Mouse (Mus musculus) heart, embryonic 14.5 days (tissue): Measurements from ENCODE around the gene Acot7. TPM values are rescaled to one million over a fixed set of nuclear protein-coding genes. Genes with fewer than 3 reads are reported as not detected.

Source experiments
- ATAC-seq: fragments of 200-750 bp; cut with Nextera tagmentation; 2 replicates; pipeline ENCODE4 v1.8.0; 2017; ENCODE audit warnings: low read depth, moderate TSS enrichment; ENCODE audit not compliant: insufficient number of reproducible peaks, insufficient read depth, low FRiP score
- H3K27ac ChIP-seq, 2 experiments: fragments of 200-500 bp in 1 of 2; fragments of 300-500 bp in 1 of 2; sonication (generic) in 1 of 2; replicated peaks in 1 of 2; 2 replicates each; pipeline ENCODE4 v1.5.1; 2012 to 2014; ENCODE audit warnings: low read depth in 2 of 2, low read length in 2 of 2, control low read depth in 1 of 2, mild to moderate bottlenecking in 1 of 2, mixed read lengths in 1 of 2; ENCODE audit not compliant: control insufficient read depth in 1 of 2, insufficient read depth in 1 of 2
- H3K27me3 ChIP-seq: fragments of 300-500 bp; sonication (generic); 2 replicates; pipeline ENCODE4 v1.6.1; 2014; ENCODE audit warnings: mild to moderate bottlenecking, low read length, control low read depth; ENCODE audit not compliant: control insufficient read depth, insufficient read depth
- H3K36me3 ChIP-seq: fragments of 300-500 bp; sonication (generic); 2 replicates; pipeline ENCODE4 v1.6.1; 2014; ENCODE audit warnings: mild to moderate bottlenecking, control low read depth, low read length, mixed read lengths; ENCODE audit not compliant: control insufficient read depth, insufficient read depth
- H3K4me1 ChIP-seq, 2 experiments: fragments of 200-500 bp in 1 of 2; fragments of 300-500 bp in 1 of 2; sonication (generic) in 1 of 2; 2 replicates each; pipeline ENCODE4 v1.6.1; 2012 to 2014; ENCODE audit warnings: low read length in 2 of 2, control low read depth in 1 of 2, mixed read lengths in 1 of 2; ENCODE audit not compliant: control insufficient read depth in 2 of 2, insufficient read depth in 2 of 2
- H3K4me2 ChIP-seq: fragments of 300-500 bp; sonication (generic); 2 replicates; pipeline ENCODE4 v1.6.1; 2014; ENCODE audit warnings: mild to moderate bottlenecking, low read length
- H3K4me3 ChIP-seq, 2 experiments: fragments of 200-500 bp in 1 of 2; fragments of 300-500 bp in 1 of 2; sonication (generic) in 1 of 2; 2 replicates each; pipeline ENCODE4 v1.5.1; 2012 to 2014; ENCODE audit warnings: low read length in 2 of 2, mild to moderate bottlenecking in 2 of 2, control low read depth in 1 of 2, low read depth in 1 of 2, moderate library complexity in 1 of 2; ENCODE audit not compliant: control insufficient read depth in 1 of 2, insufficient read depth in 1 of 2
- H3K9ac ChIP-seq: fragments of 300-500 bp; sonication (generic); 2 replicates; pipeline ENCODE4 v1.6.1; 2014; ENCODE audit warnings: mild to moderate bottlenecking, low read length
- H3K9me3 ChIP-seq: fragments of 300-500 bp; sonication (generic); 2 replicates; pipeline ENCODE4 v1.6.1; 2016; ENCODE audit warnings: low read length, control low read depth; ENCODE audit not compliant: control insufficient read depth
- WGBS: fragments of 180-500 bp; shearing (Covaris S2); extraction: QIAGEN DNeasy Blood & Tissue Kit; methylation state at CpG from one replicate; pipeline ENCODE4 v1.1.7; 2014; 5-methylcytosine and 5-hydroxymethylcytosine counted together
- polyA plus RNA-seq: library from polyadenylated mRNA; unstranded; fragments of >200 nt; fragmentation: Nextera tagmentation; extraction: Ambion mirVana; gene quantifications from 2 replicates; pipeline ENCODE4 v1.2.1, GENCODE M21; 2014

Acot7 gene
- polyA plus RNA-seq, 1 experiment from 2014 or later = 72.9 TPM

DNA sequence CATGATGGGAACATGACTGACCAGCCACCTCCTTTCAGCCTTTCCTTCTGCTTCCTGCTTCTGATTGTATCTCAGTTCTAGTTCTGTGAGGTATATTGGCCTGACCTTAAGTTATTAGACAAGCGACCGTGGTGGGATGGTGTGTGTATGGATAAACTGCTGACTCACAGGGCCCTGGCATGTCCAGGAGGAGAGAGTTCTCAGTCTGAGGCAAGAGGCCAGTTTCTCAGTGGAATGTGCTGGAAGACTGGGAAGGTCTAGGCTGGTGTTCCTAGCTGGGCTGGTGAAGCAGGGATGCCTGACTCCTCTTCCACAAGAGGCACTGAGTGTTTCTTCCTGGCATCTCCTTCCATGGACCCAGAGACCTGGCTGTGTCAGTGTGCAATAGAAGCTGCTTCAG, 15.2 kb upstream of the Acot7 start:
- Histone ChIP-seq H3K4me1 (peaks cover 2 to 11% of the 10 kb centered on the region in 2 experiments; a peak in 3 of 4 replicates), H3K36me3 (no peaks in the 10 kb centered on the region), H3K9me3 (no peaks in the 10 kb centered on the region), H3K4me3 (no peak overlapping the region), H3K9ac (no peak overlapping the region), H3K27me3 (peaks cover 52% of the 10 kb centered on the region), H3K27ac (no peak overlapping the region), H3K4me2 (no peak overlapping the region)
- no peak for ATAC-seq
- 83% methylated on average over 2 of the region's 2 CpGs for WGBS

DNA sequence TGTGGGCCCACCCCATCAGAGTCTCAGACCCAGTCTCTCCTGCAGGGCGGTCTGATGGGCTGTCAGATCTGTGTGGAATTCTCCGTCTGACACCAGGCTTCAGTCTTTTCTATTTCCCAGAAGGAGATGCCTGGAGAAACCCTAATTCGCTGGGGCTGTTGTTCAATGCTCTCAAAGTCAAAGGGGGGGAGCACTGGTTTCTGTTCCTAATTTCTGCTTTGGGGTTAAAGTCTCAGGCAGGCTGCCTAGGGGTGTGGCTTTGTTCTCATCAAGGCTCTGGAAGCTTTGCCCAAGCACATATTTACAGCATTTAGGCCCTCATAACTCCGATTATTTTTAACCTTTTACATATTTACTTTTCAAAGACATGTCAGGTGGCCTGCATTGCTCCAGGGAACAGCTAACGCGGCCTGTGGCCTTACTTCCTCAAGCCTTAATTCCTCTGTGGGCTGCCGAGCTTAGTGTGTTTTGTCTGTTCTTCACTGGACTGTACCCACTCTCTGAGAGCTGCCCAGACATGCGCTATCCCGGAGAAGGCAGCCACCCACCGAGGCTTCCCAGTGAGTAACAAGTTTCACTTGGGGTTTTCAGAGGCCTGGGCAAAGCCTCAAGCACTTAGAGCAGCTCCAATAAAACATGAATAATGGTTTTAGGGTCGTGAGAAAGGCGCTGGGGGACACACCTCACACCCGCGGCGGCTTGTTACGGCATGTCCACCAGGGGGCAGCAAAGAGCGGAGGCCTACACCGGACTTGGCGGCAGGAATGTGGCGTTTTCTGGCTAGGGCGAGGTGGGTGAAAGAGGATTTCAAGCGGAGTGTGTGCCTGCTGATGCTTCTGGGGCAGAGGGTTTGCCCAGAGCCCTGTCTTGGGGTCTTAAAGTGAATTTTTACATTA, 12.7 kb upstream of the Acot7 start:
- Histone ChIP-seq H3K4me2 (0 out of 2 replicates have a peak overlapping the region, but pooled peaks have one; percentile 18), H3K27me3 (peaks cover 26% of the 10 kb centered on the region), H3K4me1 (no peaks in the 10 kb centered on the region), H3K9me3 (no peaks in the 10 kb centered on the region), H3K36me3 (no peaks in the 10 kb centered on the region), H3K27ac (no peak overlapping the region), H3K9ac (no peak overlapping the region), H3K4me3 (no peak overlapping the region)
- WGBS = 26% methylated on average over 22 of the region's 22 CpGs
- no peak for ATAC-seq

DNA sequence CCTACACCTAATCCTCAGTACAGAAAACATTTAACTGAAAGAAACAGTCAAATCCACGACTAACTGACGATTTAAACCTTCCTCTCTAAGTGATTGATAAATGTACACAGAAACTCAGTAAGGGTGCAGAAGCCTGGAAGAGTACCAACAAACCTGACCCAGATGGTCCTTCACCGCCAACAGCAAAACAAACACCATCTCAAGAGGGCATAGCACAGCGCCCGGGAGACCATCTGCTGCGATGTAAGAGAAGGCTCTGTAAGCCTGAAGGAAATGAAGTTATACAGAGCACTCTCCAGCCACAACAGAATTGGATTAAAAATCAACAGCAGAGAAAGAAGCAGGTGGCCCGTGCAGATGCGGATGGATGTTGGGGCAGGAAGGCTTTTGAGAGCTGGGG, 9.9 kb upstream of the Acot7 start:
- H3K36me3 ChIP-seq = no peaks in the 10 kb centered on the region
- H3K9me3 ChIP-seq = 0 out of 2 replicates have a peak, but pooled peaks cover 2% of the 10 kb centered on the region
- no peaks in the 10 kb centered on the region for H3K4me1 ChIP-seq
- no peak for ATAC-seq
- H3K4me3 ChIP-seq = no peak overlapping the region
- H3K9ac ChIP-seq = no peak overlapping the region
- 77% methylated on average over 8 of the region's 8 CpGs for WGBS
- H3K27ac ChIP-seq = no peak overlapping the region
- no peaks in the 10 kb centered on the region; the same call in none of the 2 replicates for H3K27me3 ChIP-seq
- no peak overlapping the region for H3K4me2 ChIP-seq

DNA sequence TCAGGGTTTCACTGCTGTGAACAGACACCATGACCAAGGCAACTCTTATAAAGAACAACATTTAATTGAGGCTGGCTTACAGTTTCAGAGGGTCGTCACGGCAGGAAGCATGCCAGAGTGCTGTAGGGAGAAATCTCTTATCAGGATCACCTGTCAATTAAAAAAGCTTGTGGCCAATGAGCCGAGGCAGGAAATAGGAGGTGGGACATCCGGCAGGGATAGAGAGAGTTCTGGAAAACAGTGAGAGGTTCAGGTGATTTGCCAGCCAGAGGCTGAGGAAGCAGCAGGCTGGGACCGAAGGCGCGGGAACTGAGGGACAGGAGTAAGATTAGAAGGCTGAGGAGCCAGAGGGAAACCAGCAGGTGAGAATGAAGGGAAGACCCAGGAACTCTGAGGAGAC, 8.8 kb upstream of the Acot7 start:
- ATAC-seq = no peak
- Histone ChIP-seq H3K4me1 (no peaks in the 10 kb centered on the region), H3K9ac (no peak overlapping the region), H3K36me3 (no peaks in the 10 kb centered on the region), H3K27ac (no peak overlapping the region), H3K4me3 (no peak overlapping the region), H3K27me3 (no peaks in the 10 kb centered on the region; the same call in 1 of the 2 replicates), H3K4me2 (no peak overlapping the region), H3K9me3 (0 out of 2 replicates have a peak, but pooled peaks cover 2% of the 10 kb centered on the region)
- WGBS = 68% methylated on average over 7 of the region's 7 CpGs

DNA sequence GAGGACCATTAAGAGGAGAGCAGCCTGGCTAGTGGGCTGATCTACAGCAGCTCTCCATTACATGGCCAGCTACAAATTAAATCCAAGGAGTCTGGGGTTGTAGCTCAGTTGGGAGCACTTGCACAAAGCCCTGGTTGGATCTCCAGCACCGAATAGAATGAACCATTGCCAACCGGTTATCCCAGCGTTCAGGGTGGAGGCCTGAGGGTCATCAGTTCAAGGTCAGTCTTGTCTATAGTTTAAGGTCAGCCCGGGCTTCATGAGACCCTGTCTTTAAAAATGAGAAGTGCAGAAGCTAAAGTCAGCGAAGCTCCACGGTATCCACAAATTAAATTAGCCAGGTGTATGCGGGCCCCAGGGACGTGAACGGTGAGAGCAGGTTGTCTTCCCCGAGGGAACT, 7.6 kb upstream of the Acot7 start:
- Histone ChIP-seq H3K9ac (no peak overlapping the region), H3K27me3 (no peaks in the 10 kb centered on the region), H3K4me1 (no peaks in the 10 kb centered on the region), H3K27ac (no peak overlapping the region), H3K4me2 (no peak overlapping the region), H3K9me3 (0 out of 2 replicates have a peak, but pooled peaks cover 2% of the 10 kb centered on the region), H3K4me3 (no peak overlapping the region), H3K36me3 (no peaks in the 10 kb centered on the region)
- no peak for ATAC-seq
- 78% methylated on average over 10 of the region's 10 CpGs for WGBS

DNA sequence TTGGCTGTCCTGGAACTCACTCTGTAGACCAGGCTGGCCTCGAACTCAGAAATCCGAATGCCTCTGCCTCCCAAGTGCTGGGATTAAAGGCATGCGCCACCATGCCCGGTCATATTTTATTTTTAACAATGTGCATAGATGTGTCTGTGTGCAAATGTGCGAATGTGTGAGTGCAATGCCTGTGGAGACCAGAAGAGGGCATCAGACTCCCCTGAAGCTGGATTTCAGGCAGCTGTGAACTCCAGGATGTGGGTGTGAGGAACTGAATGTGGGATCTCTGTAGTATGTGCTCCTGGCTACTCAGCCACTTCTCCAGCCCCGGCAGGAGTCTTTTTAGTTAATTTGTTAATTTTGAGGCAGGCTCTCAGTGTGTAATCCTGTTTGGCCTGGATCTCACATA, 6.4 kb upstream of the Acot7 start:
- H3K4me3 ChIP-seq = no peak overlapping the region
- H3K4me2 ChIP-seq = no peak overlapping the region
- H3K9ac ChIP-seq = no peak overlapping the region
- peaks cover 3 to 5% of the 10 kb centered on the region in 2 experiments; a peak in 3 of 4 replicates for H3K4me1 ChIP-seq
- H3K36me3 ChIP-seq = no peaks in the 10 kb centered on the region
- 0 out of 2 replicates have a peak, but pooled peaks cover 2% of the 10 kb centered on the region for H3K9me3 ChIP-seq
- H3K27ac ChIP-seq = no peak overlapping the region
- ATAC-seq = no peak
- no peaks in the 10 kb centered on the region for H3K27me3 ChIP-seq
- 79% methylated on average over 6 of the region's 6 CpGs for WGBS

DNA sequence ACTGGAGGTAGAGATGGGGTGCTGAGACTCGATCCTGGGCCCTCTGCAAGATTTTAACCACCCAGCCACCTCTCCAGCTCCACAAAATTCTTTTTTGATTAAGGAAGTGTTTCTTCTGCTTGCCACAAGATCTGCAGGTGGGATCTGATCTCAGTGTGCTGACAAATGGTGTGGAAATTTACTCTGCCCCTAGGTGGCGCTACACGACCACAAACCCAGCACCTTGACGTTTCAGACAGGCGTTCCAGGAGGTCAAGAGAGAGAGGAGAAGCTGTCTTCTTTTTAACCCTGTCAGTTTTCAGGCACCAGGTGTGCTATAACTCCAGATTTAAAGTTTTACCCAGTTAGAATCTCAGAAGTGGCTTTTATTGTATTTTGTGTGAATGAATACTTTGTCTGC, 4.9 kb upstream of the Acot7 start:
- no peak overlapping the region for H3K9ac ChIP-seq
- WGBS = 0% methylated on average over 5 of the region's 5 CpGs
- H3K27ac ChIP-seq = no peak overlapping the region
- H3K27me3 ChIP-seq = no peaks in the 10 kb centered on the region
- H3K9me3 ChIP-seq = 0 out of 2 replicates have a peak, but pooled peaks cover 2% of the 10 kb centered on the region
- H3K4me3 ChIP-seq = no peak overlapping the region
- H3K4me1 ChIP-seq = peaks cover 6 to 11% of the 10 kb centered on the region in 2 experiments; a peak in 3 of 4 replicates
- ATAC-seq = no peak
- no peak overlapping the region for H3K4me2 ChIP-seq
- H3K36me3 ChIP-seq = no peaks in the 10 kb centered on the region
